Mouse (Mus musculus) myocyte (in vitro differentiated cells): ENCODE measurements around the gene Lats1. TPM values are rescaled to one million over a fixed set of nuclear protein-coding genes. Genes with fewer than 3 reads are reported as not detected.
"Not testable (repeated sequence)": the region's sequence is repeated elsewhere in the genome, so short reads cannot be mapped to it uniquely, and the experiment has no call there.

Experiments used
- H3K27me3 ChIP-seq: one replicate; pipeline ENCODE4 v1.6.1; 2011; ENCODE audit not compliant: control insufficient read depth, insufficient read depth, insufficient read length
- H3K36me3 ChIP-seq: one replicate; pipeline ENCODE4 v1.6.1; 2011; ENCODE audit not compliant: control insufficient read depth, insufficient read depth
- H3K4me2 ChIP-seq: one replicate; pipeline ENCODE4 v1.6.1; 2011; ENCODE audit warnings: low read depth, control low read depth
- H3K4me3 ChIP-seq: one replicate; pipeline ENCODE4 v1.5.1; 2011; ENCODE audit warnings: mild to moderate bottlenecking, control low read depth, moderate library complexity
- H3K79me2 ChIP-seq: one replicate; pipeline ENCODE4 v1.6.1; 2011; ENCODE audit not compliant: control insufficient read depth, insufficient read depth
- H3ac ChIP-seq: one replicate; pipeline ENCODE4 v1.6.1; 2011; ENCODE audit not compliant: control insufficient read depth, insufficient read length
- CEBPB ChIP-seq: IDR thresholded peaks from 2 replicates; pipeline ENCODE4 v1.6.1; 2011; ENCODE audit warnings: mild to moderate bottlenecking, moderate library complexity; ENCODE audit not compliant: poor library complexity, insufficient read depth, severe bottlenecking
- E2F4 ChIP-seq: IDR thresholded peaks from one replicate; pipeline ENCODE4 v1.6.1; 2011; ENCODE audit warnings: mild to moderate bottlenecking, control low read depth, moderate library complexity; ENCODE audit not compliant: insufficient read depth
- MAX ChIP-seq: IDR thresholded peaks from one replicate; pipeline ENCODE4 v1.6.1; 2011; ENCODE audit warnings: low read depth, mild to moderate bottlenecking, control low read depth
- MYOD1 ChIP-seq, 3 experiments: IDR thresholded peaks; one replicate each; pipeline ENCODE4 v1.6.1; 2011; ENCODE audit warnings: control low read depth in 2 of 3, low read depth in 2 of 3, mild to moderate bottlenecking in 2 of 3, moderate library complexity in 1 of 3; ENCODE audit not compliant: insufficient read length in 2 of 3, control insufficient read depth in 1 of 3
- MYOG ChIP-seq, 3 experiments: IDR thresholded peaks; one replicate each; pipeline ENCODE4 v1.6.1; 2011; ENCODE audit warnings: control low read depth in 2 of 3, low read depth in 2 of 3, mild to moderate bottlenecking in 2 of 3; ENCODE audit not compliant: insufficient read length in 2 of 3, control insufficient read depth in 1 of 3, insufficient read depth in 1 of 3
- POLR2A ChIP-seq: IDR thresholded peaks from one replicate; pipeline ENCODE4 v1.6.1; 2011; ENCODE audit warnings: low read depth, mild to moderate bottlenecking, control low read depth, moderate library complexity; ENCODE audit not compliant: insufficient read length
- POLR2AphosphoS2 ChIP-seq: IDR thresholded peaks from one replicate; pipeline ENCODE4 v1.6.1; 2011; ENCODE audit warnings: low read depth, control low read depth; ENCODE audit not compliant: insufficient read length
- REST ChIP-seq: IDR thresholded peaks from one replicate; pipeline ENCODE4 v1.6.1; 2011; ENCODE audit warnings: mild to moderate bottlenecking, control low read depth, moderate library complexity; ENCODE audit not compliant: insufficient read depth, insufficient read length
- SRF ChIP-seq: IDR thresholded peaks from one replicate; pipeline ENCODE4 v1.6.1; 2011; ENCODE audit warnings: low read depth; ENCODE audit not compliant: control insufficient read depth, insufficient read length
- TCF12 ChIP-seq: IDR thresholded peaks from one replicate; pipeline ENCODE4 v1.6.1; 2011; ENCODE audit warnings: mild to moderate bottlenecking, control low read depth; ENCODE audit not compliant: poor library complexity, insufficient read depth, severe bottlenecking
- TCF3 ChIP-seq: IDR thresholded peaks from one replicate; pipeline ENCODE4 v1.6.1; 2011; ENCODE audit warnings: low read depth, control low read depth; ENCODE audit not compliant: insufficient read length
- USF1 ChIP-seq: IDR thresholded peaks from one replicate; pipeline ENCODE4 v1.6.1; 2011; ENCODE audit warnings: low read depth, mild to moderate bottlenecking, control low read depth, moderate library complexity
- polyA plus RNA-seq: library from polyadenylated mRNA; unstranded; fragments of >200 nt; fragmentation: generic; extraction: Trizol; gene quantifications from one replicate; pipeline ENCODE4 v1.2.1, GENCODE M21; 2012; ENCODE audit warnings: missing spikeins

Gene Lats1
- polyA plus RNA-seq, 1 experiment: 5.0 TPM

GRCm38 (mm10) chr10:7737122-7737521 is 56.1 kb downstream of the Lats1 start:
- Histone ChIP-seq H3K4me3 (no peak overlapping the region), H3K4me2 (no peak overlapping the region), H3ac (no peak overlapping the region), H3K27me3 (no peaks in the 10 kb centered on the region), H3K79me2 (peaks cover 45% of the 10 kb centered on the region), H3K36me3 (no peaks in the 10 kb centered on the region)
- no peak for TF ChIP-seq POLR2A
- no peak for TF ChIP-seq MYOG (IDR thresholded peaks at IDR 0.05; ENCODE audit: control insufficient read depth in 1 of 3, insufficient read depth in 1 of 3, insufficient read length in 2 of 3, low read depth in 2 of 3)
- no peak for TF ChIP-seq E2F4
- no peak for TF ChIP-seq SRF
- no peak for TF ChIP-seq MYOD1 (IDR thresholded peaks at IDR 0.05; ENCODE audit: control insufficient read depth in 1 of 3, insufficient read length in 2 of 3, low read depth in 2 of 3)
- no peak for TF ChIP-seq CEBPB
- TF ChIP-seq USF1: no peak
- no peak for TF ChIP-seq TCF3
- TF ChIP-seq REST: no peak
- TF ChIP-seq POLR2AphosphoS2: no peak
- no peak for TF ChIP-seq MAX
- TF ChIP-seq TCF12: no peak

GRCm38 (mm10) chr10:7737914-7738313 is 56.9 kb downstream of the Lats1 start:
- Histone ChIP-seq H3K4me3 (no peak overlapping the region), H3ac (no peak overlapping the region), H3K36me3 (peaks cover 4% of the 10 kb centered on the region), H3K27me3 (no peaks in the 10 kb centered on the region), H3K4me2 (no peak overlapping the region), H3K79me2 (peaks cover 37% of the 10 kb centered on the region)
- TF ChIP-seq TCF12: no peak

- H3K27me3 ChIP-seq, H3ac ChIP-seq, H3K4me2 ChIP-seq, H3K79me2 ChIP-seq, H3K4me3 ChIP-seq: not testable (repeated sequence)
- H3K36me3 ChIP-seq: peaks cover 23% of the 10 kb centered on the region
Measured at GRCm38 (mm10) chr10:7745528-7745927, 64.5 kb downstream of the Lats1 start.

- Histone ChIP-seq H3K4me2 (no peak overlapping the region), H3K4me3 (no peak overlapping the region), H3ac (no peak overlapping the region), H3K79me2 (no peaks in the 10 kb centered on the region), H3K36me3 (peaks cover 27% of the 10 kb centered on the region), H3K27me3 (no peaks in the 10 kb centered on the region)
- no peak for TF ChIP-seq E2F4
- no peak for TF ChIP-seq MAX
- no peak for TF ChIP-seq USF1
Measured at GRCm38 (mm10) chr10:7748752-7749151, 67.7 kb downstream of the Lats1 start.

GRCm38 (mm10) chr10:7757544-7757943 is 76.5 kb downstream of the Lats1 start:
- H3K79me2 ChIP-seq: no peaks in the 10 kb centered on the region
- TF ChIP-seq E2F4 (no peak), POLR2AphosphoS2 (no peak), USF1 (no peak)
- no peak overlapping the region for H3K4me2 ChIP-seq
- H3ac ChIP-seq: no peak overlapping the region
- H3K36me3 ChIP-seq: peaks cover 22% of the 10 kb centered on the region
- H3K4me3 ChIP-seq: no peak overlapping the region
- no peaks in the 10 kb centered on the region for H3K27me3 ChIP-seq

Other genes starting within 250 kb of the Lats1 start
- gene Ulbp1, start 207.6 kb upstream of the Lats1 start, polyA plus RNA-seq: 9.8 TPM
- 4.8 TPM for gene Lrp11, start 91.4 kb upstream of the Lats1 start, polyA plus RNA-seq
- 15.4 TPM for gene Nup43, start 13.7 kb upstream of the Lats1 start, polyA plus RNA-seq
- gene Pcmt1, start 78 bp upstream of the Lats1 start, polyA plus RNA-seq: 61.6 TPM
- gene Katna1, start 44.8 kb downstream of the Lats1 start, polyA plus RNA-seq: 22.6 TPM
- gene Ginm1, start 111.6 kb downstream of the Lats1 start, polyA plus RNA-seq: 22.2 TPM
- 4.2 TPM for gene Ppil4, start 111.7 kb downstream of the Lats1 start, polyA plus RNA-seq
- gene Zc3h12d, start 151.3 kb downstream of the Lats1 start, polyA plus RNA-seq: not detected